Mouse (Mus musculus) neutrophil, adult 83 days (primary cell): ENCODE measurements around the gene C130050O18Rik. TPM values are rescaled to one million over a fixed set of nuclear protein-coding genes. Genes with fewer than 3 reads are reported as not detected.

Experiments used
- total RNA-seq, 2 experiments: library from RNA; stranded (reverse); gene quantifications; one replicate each; pipeline ENCODE4 v1.2.4; 2023

The C130050O18Rik gene
- 10 to 100 TPM; 24.6 to 27.5 TPM for total RNA-seq

DNA sequence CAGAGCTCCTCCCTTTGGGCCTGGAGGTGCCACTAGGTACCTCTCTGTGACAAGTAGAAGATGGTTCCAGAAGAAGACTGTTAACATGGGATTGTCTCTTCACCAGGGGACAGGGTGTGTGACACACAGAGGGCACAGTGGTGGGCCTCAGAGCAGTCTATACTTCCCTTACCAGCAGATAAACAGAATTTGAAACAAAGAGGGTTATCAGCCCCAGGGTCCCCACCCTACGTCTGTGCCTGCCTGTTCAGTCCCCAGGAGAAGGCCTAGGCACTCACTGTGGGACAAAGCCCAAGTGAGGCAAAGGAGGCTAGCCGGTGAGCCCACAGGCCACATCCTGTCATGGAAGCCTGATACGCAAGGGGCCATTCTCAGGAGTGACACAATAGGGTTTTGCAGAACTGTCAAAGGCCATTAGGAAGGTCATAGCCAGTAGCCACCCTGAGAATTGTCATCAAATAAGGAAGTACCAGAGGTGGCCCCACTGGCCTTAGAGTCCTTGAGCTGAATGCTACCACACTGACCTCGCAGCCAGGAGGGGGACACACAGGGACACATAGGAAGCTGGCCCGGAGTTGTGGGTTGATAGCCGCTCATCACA, at the start of gene C130050O18Rik:
Gene C130050O18Rik (plus strand): TSS at position 480 of the 601 bp plus-strand sequence.

DNA sequence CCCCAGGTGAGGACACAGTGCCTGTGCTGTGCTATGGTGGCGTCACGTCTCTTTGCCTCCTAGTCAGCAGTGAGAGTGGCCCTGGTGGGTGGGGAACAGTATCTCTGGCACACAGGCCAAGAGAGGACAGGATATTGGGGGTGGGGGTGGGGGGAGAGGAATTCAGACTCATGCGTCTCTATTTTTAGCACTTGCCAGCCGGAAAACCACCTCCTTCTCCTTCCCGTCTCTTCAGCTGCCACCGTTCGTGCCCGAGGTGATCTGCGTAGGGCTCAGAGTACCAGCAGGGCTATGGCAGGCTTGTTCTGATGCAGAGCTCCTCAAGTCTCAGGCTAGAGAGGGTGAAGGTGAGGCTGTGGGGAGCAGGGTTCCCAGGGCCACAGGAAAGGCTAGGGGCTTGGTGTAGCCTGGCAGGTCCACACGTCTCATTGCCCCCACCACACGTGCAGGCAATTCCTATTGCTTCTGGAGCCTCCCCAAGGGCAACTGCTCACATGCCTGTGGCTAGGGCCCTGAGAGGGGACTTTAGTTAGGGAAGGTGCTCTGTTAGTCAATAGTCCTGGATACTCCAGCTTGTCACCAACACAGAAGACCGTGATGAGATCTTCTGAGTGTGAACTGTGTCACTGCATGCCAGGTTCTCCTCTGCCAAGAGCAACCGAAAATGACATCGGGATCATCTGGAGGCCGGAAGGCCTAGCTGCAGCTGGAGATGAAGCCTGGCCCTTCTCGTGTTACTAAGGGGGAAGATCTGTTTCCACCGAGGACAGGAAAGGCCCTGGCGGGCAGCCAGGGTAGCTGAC, 27.4 kb upstream of the C130050O18Rik start, which contains the start of gene Gpr146:
Gene Gpr146 (plus strand): TSS at position 230 of the 803 bp plus-strand sequence.

DNA sequence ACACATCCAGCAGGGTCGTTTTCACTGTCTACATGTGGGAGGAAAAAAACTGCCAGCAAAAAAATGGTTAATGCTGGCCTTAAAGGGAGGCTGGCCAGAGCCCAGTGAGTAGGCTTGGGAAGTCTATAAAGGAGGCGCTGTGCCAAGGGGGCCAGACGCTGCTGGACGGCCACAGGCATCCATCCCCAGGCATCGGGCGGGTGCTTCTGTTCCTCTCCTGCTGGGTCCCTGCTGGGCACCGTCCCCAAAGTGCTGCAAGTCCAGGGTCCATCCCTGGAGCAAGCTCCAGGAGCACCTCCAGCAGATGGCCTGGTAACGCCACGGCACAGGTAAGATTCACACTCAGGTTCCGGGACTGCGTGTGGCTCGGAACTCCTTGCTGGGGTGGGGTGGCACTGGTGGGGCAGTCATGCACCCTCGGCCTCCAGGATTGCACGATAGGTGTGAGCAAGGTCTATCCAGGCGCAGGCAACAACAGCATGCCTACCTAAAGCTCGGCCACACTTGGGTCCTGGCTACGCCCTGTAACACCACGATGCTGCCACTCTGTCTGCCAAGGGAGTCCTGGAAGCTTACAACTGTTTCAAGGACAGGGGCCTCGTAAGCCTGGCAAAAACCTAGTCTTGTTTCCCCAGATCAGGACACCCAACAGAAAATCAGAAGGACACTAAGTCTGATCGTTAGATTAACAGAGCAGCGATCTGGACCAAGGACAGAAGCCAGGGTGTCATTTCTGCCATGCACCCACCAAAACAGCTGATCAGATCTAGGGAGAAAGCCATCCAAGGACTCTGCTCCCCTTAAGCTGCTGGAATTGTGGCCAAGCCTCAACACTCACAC, 18.2 kb downstream of the C130050O18Rik start, which contains the start of gene Gper1:
Gene Gper1 (plus strand): TSS at position 126 of the 840 bp plus-strand sequence.

DNA sequence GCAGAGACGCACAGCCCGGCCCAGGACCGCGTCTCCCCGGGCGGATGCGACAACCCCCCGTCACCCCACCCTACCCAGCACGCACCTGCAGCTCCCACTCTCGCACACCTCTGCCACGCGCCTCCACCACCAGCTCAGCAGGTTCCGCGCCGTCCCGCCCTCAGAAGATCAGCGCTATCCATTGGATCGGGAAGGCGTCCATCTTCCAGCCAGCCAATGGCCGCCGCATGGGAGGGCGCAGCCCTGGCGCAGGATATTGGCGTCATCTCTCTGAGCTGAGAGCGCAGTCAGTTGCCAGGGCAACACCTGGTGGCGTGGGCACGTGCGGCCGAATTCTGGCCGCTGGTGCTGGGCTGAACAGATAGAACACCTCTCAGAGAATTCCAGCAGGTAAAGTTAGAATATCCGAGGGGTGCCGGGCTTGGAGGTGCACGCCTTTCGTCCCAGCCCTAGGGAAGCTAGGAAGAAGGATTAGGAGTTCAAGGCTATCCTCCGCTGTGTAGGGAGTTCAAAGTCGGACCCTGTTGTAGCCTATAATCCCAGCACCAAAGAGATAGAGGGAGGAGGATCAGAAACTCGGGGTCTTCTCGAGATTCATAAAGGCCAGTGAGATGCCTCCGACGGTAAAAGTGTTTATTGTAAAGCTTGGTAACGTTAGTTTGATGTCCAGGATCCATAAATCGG, 55.4 kb downstream of the C130050O18Rik start, which contains the start of gene 3110082I17Rik:
Gene 3110082I17Rik (minus strand): TSS at position 144 of the 684 bp plus-strand sequence.

Other genes starting within 250 kb of the C130050O18Rik start
- 10 to 100 TPM; 65.4 to 70.0 TPM for gene Sun1, start 204.6 kb upstream of the C130050O18Rik start, total RNA-seq
- 10 to 100 TPM; 33.1 to 37.5 TPM for gene Get4, start 153.0 kb upstream of the C130050O18Rik start, total RNA-seq
- 10 to 100 TPM; 83.4 to 92.6 TPM for gene Adap1, start 79.7 kb upstream of the C130050O18Rik start, total RNA-seq
- 10 to 100 TPM; 25.0 to 27.5 TPM for gene Cox19, start 53.9 kb upstream of the C130050O18Rik start, total RNA-seq
- gene Cyp2w1, start 52.7 kb upstream of the C130050O18Rik start, total RNA-seq, result not detected
- gene Gpr146, start 27.6 kb upstream of the C130050O18Rik start, total RNA-seq, result 1 to 10 TPM; 8.6 to 9.9 TPM
- gene Gper1, start 17.9 kb downstream of the C130050O18Rik start, total RNA-seq, result under 1 TPM; 0.26 to 0.68 TPM
- gene 3110082I17Rik, start 55.2 kb downstream of the C130050O18Rik start, total RNA-seq, result 10 to 100 TPM; 10.1 to 10.7 TPM
- 10 to 100 TPM; 87.9 to 91.7 TPM for gene Zfand2a, start 79.3 kb downstream of the C130050O18Rik start, total RNA-seq
- not detected for gene Uncx, start 138.2 kb downstream of the C130050O18Rik start, total RNA-seq